Comparison of ENCODE assay signal across 13 mouse cellular contexts in the genomic region with DNA sequence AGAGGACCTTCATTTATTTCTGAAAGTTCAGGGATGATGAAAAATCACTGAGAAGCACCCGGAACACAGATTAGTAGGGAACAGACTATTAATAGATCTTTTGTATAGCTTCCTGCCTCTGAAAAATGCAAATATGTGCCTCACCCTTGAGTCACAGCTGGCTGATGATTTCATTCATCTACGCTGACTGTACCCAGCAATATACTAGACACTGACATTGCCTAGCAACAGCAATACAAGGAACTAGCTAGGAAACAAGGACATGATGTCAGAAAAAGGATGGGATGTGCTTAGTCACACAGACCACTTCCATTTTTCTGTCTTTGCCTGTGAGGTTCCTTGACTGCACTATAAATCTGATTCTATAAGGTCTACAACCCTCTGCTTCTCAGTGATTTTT.
DNase-seq lines count a peak whose midpoint lies in the region; ATAC-seq and TF ChIP-seq lines count a peak whose summit lies in the region.
"Had no signal": no experiment of that assay in that cellular context is flagged by ENCODE, and none has a peak within 500 bp of the region (broad histone marks: within the 10 kb centered on the region; RNA-seq: fewer than 3 reads in every experiment).

No protein-coding gene starts in this region.

- H3K27me3 ChIP-seq in forebrain, postnatal 0 days (ENCODE audit: insufficient read depth, low read length), result no peaks in the 10 kb centered on the region
- H3K27me3 ChIP-seq: embryonic facial prominence, embryonic 12.5 days had no signal

- peak; percentile 99 for ATAC-seq in forebrain, postnatal 0 days

- H3K9me3 ChIP-seq in forebrain, postnatal 0 days (ENCODE audit: low read length), result no peaks in the 10 kb centered on the region
- H3K9me3 ChIP-seq: embryonic facial prominence, embryonic 12.5 days; limb, embryonic 10.5 days had no signal

- no peak for TF ChIP-seq CTCF in forebrain, postnatal 0 days (IDR thresholded peaks at IDR 0.05; ENCODE audit: low read depth)

- no peak overlapping the region for H3K9ac ChIP-seq in forebrain, postnatal 0 days
- H3K9ac ChIP-seq: embryonic facial prominence, embryonic 12.5 days had no signal

- no peak overlapping the region for H3K4me3 ChIP-seq in forebrain, postnatal 0 days (ENCODE audit: low read depth, low read length)
- H3K4me3 ChIP-seq: embryonic facial prominence, embryonic 12.5 days; heart, adult 2 months; limb, embryonic 10.5 days; myocyte had no signal

- WGBS in forebrain, postnatal 0 days, result 36% methylated on average over 2 of the region's 2 CpGs

- intact Hi-C loops in left cerebral cortex, postnatal 14 days (cut with DNase I), result no loop called here

- peak overlapping the region; percentile 40 for H3K27ac ChIP-seq in forebrain, postnatal 0 days (ENCODE audit: low read depth, low read length)
- H3K27ac ChIP-seq: embryonic facial prominence, embryonic 12.5 days; heart, adult 2 months; limb, embryonic 10.5 days had no signal

- no peaks in the 10 kb centered on the region for H3K36me3 ChIP-seq in forebrain, postnatal 0 days (ENCODE audit: insufficient read depth)
- H3K36me3 ChIP-seq: embryonic facial prominence, embryonic 12.5 days; limb, embryonic 10.5 days had no signal

- no peak overlapping the region for H3K4me2 ChIP-seq in forebrain, postnatal 0 days (ENCODE audit: low read depth)
- H3K4me2 ChIP-seq: embryonic facial prominence, embryonic 12.5 days had no signal

- no peaks in the 10 kb centered on the region for H3K4me1 ChIP-seq in forebrain, postnatal 0 days (ENCODE audit: insufficient read depth)
- H3K4me1 ChIP-seq: embryonic facial prominence, embryonic 12.5 days; limb, embryonic 10.5 days had no signal

- DNase-seq in layer of hippocampus, adult 18-20 months (ENCODE audit: low spot score in 2 of 2), result peak; percentile 11 to 44
- no peak for DNase-seq in layer of hippocampus, postnatal 10 days (ENCODE audit: low spot score in 2 of 2)
- DNase-seq in NIH3T3 (ENCODE audit: low read depth), result peak; percentile 53
- peak; percentile 56 for DNase-seq in forebrain, postnatal 0 days
- peak; percentile 12 to 53 for DNase-seq in left cerebral cortex, postnatal 14 days (ENCODE audit: low spot score in 2 of 2)
- DNase-seq in thymus, postnatal 25 days, result no peak
- no peak for DNase-seq in thymus, postnatal 0 days (ENCODE audit: low spot score)
- DNase-seq: cerebellum, postnatal 14 days; heart, adult 2 months; lung, postnatal 4 days had no signal

Comparison
In these comparisons a context has a peak if more than half of its experiments do, and no peak if none do; other contexts are left out.
1. DNase-seq: peak in layer of hippocampus, adult 18-20 months (2 of 2), NIH3T3 (single experiment), forebrain, postnatal 0 days (single experiment) and left cerebral cortex, postnatal 14 days (2 of 2); none in layer of hippocampus, postnatal 10 days (0 of 2), thymus, postnatal 25 days (single experiment) and thymus, postnatal 0 days (single experiment).